Mouse (Mus musculus) olfactory bulb, adult 2 months (tissue): Measurements from ENCODE around the gene Flt3l. TPM values are rescaled to one million over a fixed set of nuclear protein-coding genes. Genes with fewer than 3 reads are reported as not detected.

Experiments
- H3K27ac ChIP-seq: fragments of 200-500 bp; 2 replicates; pipeline ENCODE4 v1.5.1; 2012; ENCODE audit warnings: low read depth, low read length; ENCODE audit not compliant: insufficient read depth
- H3K4me1 ChIP-seq: fragments of 200-500 bp; 2 replicates; pipeline ENCODE4 v1.6.1; 2012; ENCODE audit warnings: low read length; ENCODE audit not compliant: control insufficient read depth, insufficient read depth
- H3K4me3 ChIP-seq: fragments of 200-500 bp; 2 replicates; pipeline ENCODE4 v1.5.1; 2012; ENCODE audit warnings: mild to moderate bottlenecking, low read depth, low read length, moderate library complexity; ENCODE audit not compliant: insufficient read depth
- CTCF ChIP-seq: fragments of 200-500 bp; IDR thresholded peaks from 2 replicates; pipeline ENCODE4 v1.5.1; 2012; ENCODE audit warnings: low read depth, mild to moderate bottlenecking, low read length, moderate library complexity; ENCODE audit not compliant: insufficient read depth
- POLR2A ChIP-seq: fragments of 200-500 bp; IDR thresholded peaks from 2 replicates; pipeline ENCODE4 v1.6.1; 2012; ENCODE audit warnings: mild to moderate bottlenecking, low read depth, low read length, moderate library complexity; ENCODE audit not compliant: insufficient read depth
- WGBS: fragments of 180-500 bp; shearing (Covaris S2); methylation state at CpG from one replicate; pipeline ENCODE4 v1.1.7; 2018; 5-methylcytosine and 5-hydroxymethylcytosine counted together
- polyA plus RNA-seq: library from polyadenylated mRNA; stranded (reverse); fragments of >200 nt; gene quantifications from 2 replicates; pipeline ENCODE4 v1.2.4, GENCODE M21; 2012; ENCODE audit warnings: low replicate concordance; ENCODE audit not compliant: missing spikeins, insufficient read depth, insufficient read length

Flt3l gene
- polyA plus RNA-seq, 1 experiment: not detected

DNA sequence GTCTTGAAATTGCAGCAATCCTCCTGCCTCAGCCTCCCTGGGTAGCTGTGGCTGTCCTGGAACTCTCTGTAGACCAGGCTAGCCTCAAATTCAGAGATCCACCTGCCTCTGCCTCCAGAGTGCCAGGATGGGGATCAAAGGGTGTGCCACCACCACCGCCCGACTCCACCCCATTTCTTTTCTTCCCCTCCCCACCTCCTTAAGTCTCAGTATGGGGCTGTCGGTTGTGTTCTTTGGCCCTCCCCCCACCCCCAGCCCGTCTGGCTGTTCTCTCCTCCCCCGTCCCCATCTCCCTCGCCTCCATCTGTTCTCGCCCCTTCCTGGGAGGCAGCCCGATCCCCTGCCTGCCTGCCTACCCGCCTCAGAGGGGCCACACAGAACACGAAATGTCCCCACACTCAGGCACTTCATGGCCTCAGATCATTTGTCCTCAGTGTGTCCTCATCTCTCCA is 30.7 kb upstream of the Flt3l start:
- WGBS: 24% methylated on average over 9 of the region's 10 CpGs
- Histone ChIP-seq H3K4me1 (peaks cover 11% of the 10 kb centered on the region), H3K4me3 (no peak overlapping the region), H3K27ac (no peak overlapping the region)
- TF ChIP-seq POLR2A: no peak
- no peak for TF ChIP-seq CTCF

GRCm38 (mm10) chr7:45165701-45166100 is 29.5 kb upstream of the Flt3l start:
- WGBS: 68% methylated on average over 11 of the region's 11 CpGs
- no peak for TF ChIP-seq CTCF
- TF ChIP-seq POLR2A: no peak
- H3K27ac ChIP-seq: no peak overlapping the region
- H3K4me3 ChIP-seq: peak overlapping the region; percentile 15; the same call in 1 of the 2 replicates
- peaks cover 12% of the 10 kb centered on the region for H3K4me1 ChIP-seq

GRCm38 (mm10) chr7:45164833-45165232 is 28.6 kb upstream of the Flt3l start:
- WGBS: 68% methylated on average over 5 of the region's 5 CpGs
- no peak for TF ChIP-seq POLR2A
- TF ChIP-seq CTCF: no peak
- no peak overlapping the region for H3K27ac ChIP-seq
- peaks cover 12% of the 10 kb centered on the region for H3K4me1 ChIP-seq
- H3K4me3 ChIP-seq: no peak overlapping the region

GRCm38 (mm10) chr7:45163735-45164490 is 27.7 kb upstream of the Flt3l start, which contains the start of gene Slc17a7:
TSS of gene Slc17a7 (plus strand) at chr7:45163949.
- H3K27ac ChIP-seq: no peak within 1 kb of the TSS
- H3K4me3 ChIP-seq: peak within 1 kb of the TSS; percentile 28
- TF ChIP-seq CTCF (no peak), POLR2A (no peak)
- H3K4me1 ChIP-seq: peaks cover 12% of the 10 kb centered on the region
- WGBS: 2% methylated on average over 41 of the region's 41 CpGs

DNA sequence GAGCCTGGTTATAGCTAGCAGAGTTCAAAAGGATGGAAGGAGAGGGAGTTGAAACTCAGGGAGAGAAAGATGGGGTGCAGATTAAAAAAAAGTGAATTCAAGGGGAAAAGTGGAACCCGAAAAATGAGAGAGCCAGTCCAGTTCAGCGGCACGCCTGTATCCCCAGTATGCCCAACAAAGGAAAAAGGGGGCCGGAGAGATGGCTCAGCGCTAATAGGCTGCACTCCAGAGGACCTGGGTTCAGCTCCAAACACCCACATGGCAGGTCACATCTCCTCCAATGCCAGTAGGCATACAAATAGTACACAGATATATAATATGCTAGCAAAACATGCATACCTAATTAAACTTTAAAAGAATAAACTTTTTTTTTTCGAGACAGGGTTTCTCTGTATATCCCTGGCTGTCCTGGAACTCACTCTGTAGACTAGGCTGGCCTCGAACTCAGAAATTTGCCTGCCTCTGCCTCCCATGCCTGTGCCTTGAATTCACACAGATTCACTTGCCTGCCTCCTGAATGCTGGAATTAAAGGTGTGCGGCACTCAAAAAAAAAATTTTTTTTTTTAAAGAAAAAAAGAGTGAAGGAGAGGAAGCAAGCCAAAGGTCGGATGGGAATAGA is 26.9 kb upstream of the Flt3l start:
- peaks cover 7% of the 10 kb centered on the region for H3K4me1 ChIP-seq
- H3K4me3 ChIP-seq: no peak overlapping the region
- TF ChIP-seq CTCF (no peak), POLR2A (no peak)
- H3K27ac ChIP-seq: no peak overlapping the region
- WGBS: 72% methylated on average over 9 of the region's 9 CpGs

GRCm38 (mm10) chr7:45162551-45162950 is 26.3 kb upstream of the Flt3l start:
- WGBS: 26% methylated on average over 6 of the region's 6 CpGs
- H3K4me1 ChIP-seq: peaks cover 7% of the 10 kb centered on the region
- peak overlapping the region; percentile 46 for H3K4me3 ChIP-seq
- no peak overlapping the region for H3K27ac ChIP-seq
- TF ChIP-seq CTCF: no peak
- no peak for TF ChIP-seq POLR2A

DNA sequence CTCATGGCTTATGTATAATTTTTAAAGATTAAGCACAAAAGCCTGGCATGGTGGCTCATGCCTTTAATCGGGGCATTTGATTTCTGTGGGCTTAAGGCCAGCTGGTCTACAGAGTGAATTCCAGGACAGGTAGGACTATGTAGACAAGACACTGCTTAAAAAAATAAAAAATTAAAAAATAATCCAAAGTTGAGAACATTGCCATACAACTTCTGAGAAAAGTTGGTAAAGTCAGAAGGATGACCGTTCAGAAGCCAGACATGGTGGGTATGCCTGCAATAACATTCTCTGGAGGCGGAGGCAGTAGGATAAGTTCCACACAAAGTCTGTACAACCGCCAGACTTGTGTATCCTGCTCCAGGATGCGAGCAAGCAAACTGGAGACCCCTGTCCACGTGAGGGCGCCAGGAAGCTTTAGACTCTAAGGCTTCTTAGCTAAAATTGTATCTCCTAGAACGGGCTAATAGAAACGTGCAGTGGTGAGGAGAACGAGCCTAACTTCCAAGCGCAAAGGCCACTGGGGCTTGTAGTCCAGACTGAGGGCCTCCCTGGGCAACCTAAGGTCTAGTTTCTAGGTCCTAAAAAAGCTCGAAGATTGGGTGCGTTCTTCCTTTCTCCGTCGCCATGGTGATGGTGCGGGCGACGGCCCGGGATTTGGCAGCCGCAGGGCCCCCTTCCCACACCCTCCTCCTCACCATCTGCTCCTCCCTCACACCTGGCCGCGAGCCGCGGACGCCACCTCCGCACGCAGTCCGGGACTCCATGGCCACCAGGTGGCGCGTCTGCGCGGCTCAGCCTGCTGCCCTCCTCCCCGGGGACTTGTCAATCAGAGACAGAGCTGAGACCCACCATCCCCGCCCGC is 25.6 kb upstream of the Flt3l start:
- Histone ChIP-seq H3K4me3 (peak overlapping the region; percentile 46), H3K4me1 (peaks cover 7% of the 10 kb centered on the region), H3K27ac (no peak overlapping the region)
- TF ChIP-seq CTCF: peak; percentile 88
- TF ChIP-seq POLR2A: 0 out of 2 replicates have a peak, but pooled peaks have one; percentile 13
- 3% methylated on average over 35 of the region's 35 CpGs for WGBS

- H3K27ac ChIP-seq: no peak overlapping the region
- peaks cover 7% of the 10 kb centered on the region for H3K4me1 ChIP-seq
- H3K4me3 ChIP-seq: no peak overlapping the region
- 90% methylated on average over 3 of the region's 3 CpGs for WGBS
- TF ChIP-seq POLR2A (no peak), CTCF (no peak)
Observed at GRCm38 (mm10) chr7:45160866-45161265, 24.6 kb upstream of the Flt3l start.

DNA sequence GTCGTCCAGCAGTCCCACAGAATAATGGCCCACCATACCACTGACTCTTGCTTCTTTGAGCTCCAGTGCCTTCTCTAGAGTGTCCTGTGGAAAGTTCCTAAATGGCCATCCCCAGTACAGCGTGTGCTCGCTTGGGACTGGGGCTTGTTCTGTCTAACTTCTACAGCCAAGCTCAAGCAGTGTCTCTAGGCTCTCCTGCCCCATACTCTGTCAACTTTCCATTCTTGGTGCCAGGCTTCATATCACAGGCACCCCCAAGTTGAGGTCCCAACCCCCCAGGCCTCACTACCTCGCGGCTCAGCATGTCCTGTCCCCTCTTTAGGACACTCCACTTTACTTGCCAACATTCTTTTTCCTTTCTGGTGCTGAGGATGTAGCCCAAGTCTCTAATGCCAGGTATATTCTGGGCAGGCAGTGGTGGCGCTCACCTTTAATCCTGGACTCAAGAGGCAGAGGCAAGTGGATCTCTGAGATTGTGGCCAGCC is 24.1 kb upstream of the Flt3l start:
- TF ChIP-seq POLR2A (no peak), CTCF (no peak)
- no peak overlapping the region for H3K27ac ChIP-seq
- WGBS: 95% methylated on average over 6 of the region's 6 CpGs

More for the DNA sequence above, 24.1 kb upstream of the Flt3l start:
- Histone ChIP-seq H3K4me1 (peaks cover 7% of the 10 kb centered on the region), H3K4me3 (no peak overlapping the region)
